In genomic region chr9:108266261-108266935, GRCm38 (mm10) we compare ENCODE assay signal across 16 mouse cellular contexts. TPM values are rescaled to one million over a fixed set of nuclear protein-coding genes. Genes with fewer than 3 reads are reported as not detected.
DNase-seq lines count a peak whose midpoint lies in the region; ATAC-seq and TF ChIP-seq lines count a peak whose summit lies in the region.
"Had no signal": no experiment of that assay in that cellular context is flagged by ENCODE, and none has a peak within 500 bp of the region (broad histone marks: within the 10 kb centered on the region; RNA-seq: fewer than 3 reads in every experiment).

No protein-coding gene starts in this region.

- H3K4me1 ChIP-seq in heart, embryonic 15.5 days (replicated peaks) = peaks cover 51% of the 10 kb centered on the region
- peaks cover 72% of the 10 kb centered on the region for H3K4me1 ChIP-seq in E14TG2a.4 (replicated peaks; ENCODE audit: low read depth, low read length)
- peaks cover 18% of the 10 kb centered on the region for H3K4me1 ChIP-seq in hindbrain, embryonic 16.5 days (ENCODE audit: control insufficient read depth, insufficient read depth, low read depth, low read length)

- peak overlapping the region; percentile 99; the same call in 1 of the 2 replicates for H3K27ac ChIP-seq in heart, embryonic 15.5 days
- H3K27ac ChIP-seq in hindbrain, embryonic 16.5 days (ENCODE audit: low read depth, low read length) = no peak overlapping the region
- H3K27ac ChIP-seq: hindbrain, embryonic 10.5 days; intestine, embryonic 15.5 days; liver, embryonic 14.5 days; midbrain, embryonic 15.5 days; neural tube, embryonic 13.5 days had no signal

- 61% methylated on average over 10 of the region's 10 CpGs for WGBS in heart, embryonic 15.5 days
- WGBS in hindbrain, embryonic 16.5 days = 68% methylated on average over 10 of the region's 10 CpGs

- no peak overlapping the region for H3K9ac ChIP-seq in heart, embryonic 15.5 days
- H3K9ac ChIP-seq in hindbrain, embryonic 16.5 days (ENCODE audit: low read depth, low read length) = no peak overlapping the region
- H3K9ac ChIP-seq: forebrain, postnatal 0 days; intestine, embryonic 15.5 days; liver, embryonic 14.5 days; midbrain, embryonic 15.5 days; neural tube, embryonic 13.5 days had no signal

- no peak overlapping the region for H3K4me2 ChIP-seq in heart, embryonic 15.5 days
- no peak overlapping the region for H3K4me2 ChIP-seq in hindbrain, embryonic 16.5 days (ENCODE audit: low read length)
- H3K4me2 ChIP-seq: intestine, embryonic 15.5 days; midbrain, embryonic 15.5 days; neural tube, embryonic 13.5 days had no signal

- no peaks in the 10 kb centered on the region for H3K9me3 ChIP-seq in heart, embryonic 15.5 days (replicated peaks)
- H3K9me3 ChIP-seq in E14TG2a.4 (ENCODE audit: low read length) = no peaks in the 10 kb centered on the region
- H3K9me3 ChIP-seq in hindbrain, embryonic 16.5 days (ENCODE audit: control insufficient read depth, low read length) = no peaks in the 10 kb centered on the region
- H3K9me3 ChIP-seq: hindbrain, embryonic 10.5 days; intestine, embryonic 15.5 days; midbrain, embryonic 15.5 days; neural tube, embryonic 13.5 days had no signal

- no peaks in the 10 kb centered on the region for H3K27me3 ChIP-seq in heart, embryonic 15.5 days
- H3K27me3 ChIP-seq in E14TG2a.4 (ENCODE audit: insufficient read depth, low read length) = no peaks in the 10 kb centered on the region
- H3K27me3 ChIP-seq in hindbrain, embryonic 16.5 days (replicated peaks; ENCODE audit: control insufficient read depth, insufficient read depth, low read length) = no peaks in the 10 kb centered on the region
- H3K27me3 ChIP-seq: intestine, embryonic 15.5 days; midbrain, embryonic 15.5 days; neural tube, embryonic 13.5 days had no signal

- TF ChIP-seq CTCF in E14TG2a.4 (conservative IDR thresholded peaks at IDR 0.05; ENCODE audit: low read length) = no peak

- no peaks in the 10 kb centered on the region for H3K36me3 ChIP-seq in heart, embryonic 15.5 days
- H3K36me3 ChIP-seq in E14TG2a.4 (ENCODE audit: insufficient read depth, low read length) = 0 out of 2 replicates have a peak, but pooled peaks cover 5% of the 10 kb centered on the region
- no peaks in the 10 kb centered on the region for H3K36me3 ChIP-seq in hindbrain, embryonic 16.5 days (ENCODE audit: control insufficient read depth, insufficient read depth, low read length)
- H3K36me3 ChIP-seq: hindbrain, embryonic 10.5 days; intestine, embryonic 15.5 days; midbrain, embryonic 15.5 days; neural tube, embryonic 13.5 days had no signal

- no peak overlapping the region for H3K4me3 ChIP-seq in heart, embryonic 15.5 days
- H3K4me3 ChIP-seq in E14TG2a.4 (replicated peaks; ENCODE audit: low read length) = peak overlapping the region; percentile 27
- no peak overlapping the region for H3K4me3 ChIP-seq in hindbrain, embryonic 16.5 days (ENCODE audit: low read length)
- H3K4me3 ChIP-seq: hindbrain, embryonic 10.5 days; intestine, embryonic 15.5 days; midbrain, embryonic 15.5 days; neural tube, embryonic 13.5 days had no signal

- no peak for ATAC-seq in heart, embryonic 15.5 days (replicated peaks; ENCODE audit: insufficient number of reproducible peaks, insufficient read depth, low FRiP score, low read depth)
- ATAC-seq in hindbrain, embryonic 16.5 days = no peak
- ATAC-seq: forebrain, postnatal 0 days; intestine, embryonic 15.5 days; midbrain, embryonic 15.5 days had no signal

- DNase-seq in heart, adult 11 months = no peak
- DNase-seq in 3T3-L1 (ENCODE audit: low read depth, low spot score) = peak; percentile 40
- DNase-seq in ZHBTc4 (ENCODE audit: low read depth, low spot score) = peak; percentile 70
- no peak for DNase-seq in kidney, adult 8-10 months
- DNase-seq: cerebellum, adult 8-10 months; forebrain, postnatal 0 days; gastrocnemius, postnatal 10 days; kidney, postnatal 25 days had no signal

RNA-seq across cellular contexts. Expression of gene Dag1, which starts 2.6 kb away (rescaled TPM):
- 128 and 143 TPM in 2 replicates for polyA plus RNA-seq in heart, embryonic 15.5 days (2015; fragmentation: Nextera tagmentation; extraction: Ambion mirVana)
- polyA plus RNA-seq in hindbrain, embryonic 16.5 days (2015; fragmentation: Nextera tagmentation; extraction: Ambion mirVana) = 75.4 and 90.0 TPM in 2 replicates

RNA-seq across cellular contexts. Expression of gene Nicn1, which starts 23.8 kb away (rescaled TPM):
- polyA plus RNA-seq in heart, embryonic 15.5 days (2015; fragmentation: Nextera tagmentation; extraction: Ambion mirVana) = 23.9 and 29.0 TPM in 2 replicates
- 142 and 145 TPM in 2 replicates for polyA plus RNA-seq in hindbrain, embryonic 16.5 days (2015; fragmentation: Nextera tagmentation; extraction: Ambion mirVana)

RNA-seq across cellular contexts. Expression of gene Amt, which starts 30.3 kb away (rescaled TPM):
- 8.2 and 9.1 TPM in 2 replicates for polyA plus RNA-seq in heart, embryonic 15.5 days (2015; fragmentation: Nextera tagmentation; extraction: Ambion mirVana)
- polyA plus RNA-seq in hindbrain, embryonic 16.5 days (2015; fragmentation: Nextera tagmentation; extraction: Ambion mirVana) = 23.3 and 26.3 TPM in 2 replicates

RNA-seq across cellular contexts. Expression of gene Rhoa, which starts 39.5 kb away (rescaled TPM):
- 356 and 369 TPM in 2 replicates for polyA plus RNA-seq in heart, embryonic 15.5 days (2015; fragmentation: Nextera tagmentation; extraction: Ambion mirVana)
- 278 TPM in 2 replicates for polyA plus RNA-seq in hindbrain, embryonic 16.5 days (2015; fragmentation: Nextera tagmentation; extraction: Ambion mirVana)

RNA-seq across cellular contexts. Expression of gene Tcta, which starts 39.6 kb away (rescaled TPM):
- 31.6 and 34.9 TPM in 2 replicates for polyA plus RNA-seq in heart, embryonic 15.5 days (2015; fragmentation: Nextera tagmentation; extraction: Ambion mirVana)
- 51.6 and 57.2 TPM in 2 replicates for polyA plus RNA-seq in hindbrain, embryonic 16.5 days (2015; fragmentation: Nextera tagmentation; extraction: Ambion mirVana)

Comparison
In these comparisons a context has a peak if more than half of its experiments do, and no peak if none do; other contexts are left out.
1. DNase-seq: peak in 3T3-L1 (single experiment) and ZHBTc4 (single experiment); none in heart, adult 11 months (single experiment) and kidney, adult 8-10 months (0 of 2).